Mouse (Mus musculus): Measurements from ENCODE around the gene Ccdc90b.

Gene Ccdc90b

DNA sequence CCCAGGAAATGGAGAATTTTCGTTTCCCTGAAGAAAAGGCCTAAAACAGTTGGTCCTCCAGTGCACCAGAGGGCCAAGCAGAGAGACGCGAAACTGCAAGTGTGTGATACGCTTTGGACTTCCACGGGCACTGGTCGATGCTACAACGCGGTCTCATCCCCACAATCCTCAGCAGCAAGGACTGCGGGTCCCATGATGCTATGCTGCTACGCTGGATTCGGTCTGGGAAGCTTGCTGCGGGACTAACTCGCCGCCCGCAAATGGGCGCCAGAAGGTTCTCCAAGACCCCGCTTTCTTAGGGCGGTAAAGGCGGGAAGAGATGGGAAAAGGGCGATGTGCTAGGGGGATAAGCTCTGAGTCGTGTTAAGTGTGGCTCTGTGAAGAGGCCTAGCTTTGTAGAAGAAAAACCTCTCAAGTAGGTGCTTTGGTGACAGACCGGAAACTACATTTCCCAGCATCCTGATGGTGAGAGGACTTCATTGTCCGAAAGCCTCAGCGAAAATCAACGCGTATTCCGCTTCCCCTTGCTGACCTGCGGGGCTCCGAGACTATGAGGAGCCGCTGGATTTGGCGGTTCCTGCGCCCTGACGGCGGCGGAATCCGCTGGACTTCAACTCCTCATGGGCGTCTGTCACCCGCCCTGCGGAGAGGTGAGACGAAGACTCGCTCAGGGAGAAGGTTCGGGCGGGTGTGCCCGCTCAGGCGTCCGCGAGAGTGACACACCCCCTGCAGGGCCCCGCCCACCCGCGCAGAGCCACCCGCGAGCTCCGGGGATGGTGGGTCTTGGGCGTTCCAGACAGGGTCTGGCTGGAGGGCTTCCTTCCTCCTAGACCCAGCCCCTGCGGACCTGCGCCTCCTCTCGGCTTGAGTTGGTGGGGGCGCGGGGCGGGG is at the start of gene Ccdc90b:
Ccdc90b (plus strand) TSS at position 164 of the 891 bp plus-strand sequence.
- DNase-seq (ENCODE audit: low read depth, low spot score): peak; percentile 95

DNA sequence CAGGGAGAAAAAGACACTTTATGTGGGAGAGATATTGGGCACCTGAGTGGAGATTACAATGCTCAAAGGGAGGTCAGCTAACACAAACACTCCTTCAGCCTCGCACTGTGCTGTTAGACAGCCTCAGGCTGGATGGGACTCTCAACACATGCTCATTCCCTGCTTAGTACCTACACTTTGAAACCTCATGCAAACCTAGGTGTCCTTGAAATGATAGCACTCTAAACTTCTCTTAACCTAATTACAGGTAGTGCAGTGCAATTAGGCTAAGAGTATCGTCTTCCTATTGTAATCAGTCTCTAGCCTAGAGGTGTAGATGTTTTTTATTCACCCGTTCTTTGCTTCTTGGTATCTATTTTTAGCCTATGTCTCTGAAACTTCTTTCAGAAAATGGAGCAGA is 40.6 kb upstream of the Ccdc90b start:
- no peak for DNase-seq (ENCODE audit: low read depth, low spot score)

DNA sequence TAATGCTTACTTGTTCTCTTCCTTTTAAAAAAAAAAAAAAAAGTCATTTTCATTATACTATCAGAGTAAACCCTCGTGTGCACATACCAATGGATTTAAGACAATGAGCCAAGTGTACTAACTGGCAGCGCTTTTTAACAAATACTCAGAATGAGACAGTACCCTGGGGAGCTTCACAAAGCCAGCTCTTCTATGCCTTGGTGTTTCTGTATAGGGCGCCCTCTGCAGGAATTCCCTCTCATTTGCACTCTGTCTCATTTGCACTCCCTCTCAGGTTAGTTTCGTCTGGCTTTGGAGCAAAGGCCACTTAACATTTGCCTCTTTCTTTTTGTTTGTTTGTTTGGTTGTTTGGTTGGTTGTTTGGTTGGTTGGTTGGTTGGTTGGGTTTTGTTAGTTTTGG is 40.1 kb upstream of the Ccdc90b start:
- peak; percentile 48 for DNase-seq (ENCODE audit: low read depth, low spot score)

DNA sequence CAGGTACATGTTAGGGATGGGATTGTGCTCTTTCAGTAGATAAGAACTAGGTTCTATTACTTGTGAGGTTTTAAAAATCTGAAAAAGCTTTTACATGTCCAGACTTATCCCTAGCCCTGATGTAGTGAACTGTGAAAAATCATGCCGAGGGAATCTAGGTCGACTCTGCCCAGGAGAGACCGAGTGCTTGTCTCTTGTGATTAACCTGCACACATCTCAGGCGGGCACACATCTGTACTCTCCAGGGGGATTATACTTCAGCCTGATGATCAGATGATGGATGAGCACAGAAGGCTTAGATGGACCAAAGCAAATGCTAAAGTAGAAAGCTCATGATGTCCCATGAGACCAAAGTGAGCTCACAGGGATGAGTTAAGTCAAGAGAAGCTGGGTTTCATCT is 31.7 kb upstream of the Ccdc90b start:
- no peak for DNase-seq (ENCODE audit: low read depth, low spot score)

DNA sequence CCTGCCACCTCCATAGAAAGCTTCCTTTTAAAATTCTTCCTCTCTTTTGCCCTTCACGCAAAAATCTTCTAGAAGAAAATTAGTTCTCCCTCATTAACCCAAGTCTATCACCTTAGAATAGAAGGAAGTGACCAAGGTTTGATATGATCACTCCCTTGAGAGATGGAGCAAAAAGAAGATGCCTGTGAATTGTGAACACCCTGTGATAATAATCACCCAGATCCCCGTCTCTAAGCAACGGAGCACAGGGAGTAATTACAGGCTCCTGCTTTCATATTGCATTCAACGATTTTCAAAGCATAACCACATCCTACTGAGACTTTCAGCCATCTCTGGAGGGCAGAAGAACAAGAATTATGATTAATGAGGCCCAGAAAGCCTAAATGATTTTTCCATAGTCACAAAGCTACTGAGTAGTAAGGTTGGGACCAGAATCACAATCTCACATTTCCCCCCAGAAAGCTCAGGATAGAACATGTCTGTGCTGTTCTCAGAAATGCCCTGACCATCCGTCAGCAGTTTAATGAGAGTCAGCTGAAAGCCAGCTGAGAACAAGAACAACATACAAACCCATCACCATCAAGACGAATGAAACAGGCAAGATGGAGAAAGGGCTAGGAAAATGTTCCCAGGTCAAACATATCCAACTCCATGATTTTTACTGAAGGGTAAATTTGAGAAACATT is 28.5 kb upstream of the Ccdc90b start:
- DNase-seq (ENCODE audit: low read depth, low spot score): no peak

DNA sequence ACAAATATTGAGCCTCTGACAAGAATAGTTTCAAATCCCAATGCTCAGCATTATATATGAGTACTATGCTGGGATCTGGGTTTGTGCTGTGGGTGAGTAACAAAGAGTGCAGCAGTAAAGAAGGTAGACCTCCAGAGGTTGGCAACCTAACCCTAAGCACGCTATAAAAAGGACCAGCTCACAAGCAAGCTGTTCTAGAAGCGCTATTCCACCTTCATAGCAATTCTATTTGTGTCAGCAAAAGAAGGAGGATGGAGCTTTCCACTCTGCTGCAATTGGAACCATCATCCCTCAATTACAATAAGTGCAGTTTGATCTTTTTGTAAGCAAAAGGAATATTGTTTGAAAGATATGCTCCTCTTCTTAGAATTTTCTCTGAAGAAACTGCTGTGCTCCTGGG is 14.2 kb upstream of the Ccdc90b start:
- no peak for DNase-seq (ENCODE audit: low read depth, low spot score)

DNA sequence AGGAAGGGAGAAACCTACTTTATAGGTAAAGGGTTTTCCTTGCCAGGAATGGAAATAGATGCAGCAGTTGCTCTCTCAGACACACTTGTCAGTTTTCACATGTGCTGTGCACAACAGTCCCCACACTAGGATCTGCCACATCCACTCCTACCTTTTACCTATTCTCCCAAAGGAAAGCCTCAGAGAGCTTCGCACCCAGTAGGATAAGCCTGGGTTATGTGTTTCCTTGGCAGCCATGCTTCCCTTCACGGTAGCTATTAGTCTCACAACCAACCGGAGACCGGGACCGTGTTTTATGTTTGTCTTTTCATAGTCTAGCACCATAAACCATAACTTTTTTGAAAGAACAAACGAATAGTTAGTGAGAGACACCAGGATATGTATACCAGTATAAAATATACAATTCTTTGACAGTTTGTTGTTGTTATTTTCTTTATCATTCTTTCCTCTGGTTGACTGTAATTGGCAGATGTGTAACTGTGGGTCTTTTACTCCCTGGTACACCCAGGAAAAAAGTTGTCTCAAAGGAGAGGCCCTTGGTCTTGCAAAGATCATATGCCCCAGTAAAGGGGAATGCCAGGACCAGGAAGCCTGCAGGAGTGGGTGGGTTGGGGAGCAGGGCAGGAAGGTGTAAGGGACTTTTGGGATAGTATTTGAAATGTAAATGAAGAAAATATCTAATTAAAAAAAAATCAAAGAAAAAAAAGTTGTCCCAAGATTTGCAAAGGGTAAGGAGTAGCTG is 10.5 kb upstream of the Ccdc90b start:
- DNase-seq (ENCODE audit: low read depth, low spot score): no peak

DNA sequence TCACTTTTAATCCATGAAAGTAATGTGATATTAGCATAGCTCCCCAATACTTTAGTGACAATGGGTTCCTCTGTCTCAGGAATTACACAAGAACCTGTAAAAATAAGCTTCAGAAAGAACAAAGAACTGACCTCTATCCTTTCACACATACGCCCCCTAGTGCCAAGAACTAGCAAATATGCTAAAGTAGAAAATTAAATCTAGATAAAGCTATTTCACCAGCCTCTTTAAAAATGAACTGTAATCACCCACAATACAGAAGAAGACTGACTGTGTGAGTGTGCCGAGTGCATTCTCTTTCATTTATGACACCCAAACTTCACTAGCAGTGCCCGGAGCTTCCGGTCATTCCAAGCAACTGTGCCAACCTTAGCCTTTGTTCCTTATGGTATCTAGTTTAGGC is 10.0 kb upstream of the Ccdc90b start:
- peak; percentile 15 for DNase-seq (ENCODE audit: low read depth, low spot score)

DNA sequence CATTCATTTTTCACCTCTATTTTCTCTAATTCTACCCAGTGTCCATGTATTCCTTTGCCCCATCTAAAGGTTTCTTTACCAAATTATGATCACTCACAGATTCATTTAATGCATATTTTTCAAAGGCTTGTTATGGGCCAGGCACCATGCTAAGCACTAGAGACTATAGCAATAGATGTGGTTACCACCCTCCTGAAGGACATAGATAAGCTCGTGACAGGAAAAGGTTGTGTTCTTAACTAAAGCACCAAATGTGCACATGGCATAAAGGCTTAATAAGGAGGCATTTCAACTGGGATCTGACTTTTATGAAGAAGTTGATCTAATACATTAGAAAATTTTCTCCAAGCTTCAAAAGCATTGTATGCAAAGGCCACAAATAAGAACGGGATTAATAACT is 2.2 kb upstream of the Ccdc90b start:
- no peak for DNase-seq (ENCODE audit: low read depth, low spot score)

DNA sequence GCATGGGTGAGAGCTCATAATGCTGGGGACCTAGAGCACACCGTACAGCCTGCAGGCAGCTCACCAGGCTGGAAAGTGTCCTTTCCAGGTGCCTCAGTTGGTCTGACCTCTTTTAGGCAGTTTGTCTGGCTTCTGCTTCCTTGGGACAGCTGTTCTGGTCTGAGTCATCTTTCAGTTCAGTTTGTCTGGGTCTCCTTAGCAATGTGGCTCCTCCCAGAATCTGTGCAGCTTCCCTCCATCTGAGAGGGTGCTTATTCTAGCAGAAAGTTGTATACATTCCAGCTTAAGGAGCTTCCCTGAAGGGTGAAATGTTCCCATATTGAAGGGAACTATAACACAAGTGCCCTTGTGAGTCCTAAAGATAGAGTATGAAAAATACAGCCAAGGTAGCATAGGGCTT is 5.8 kb downstream of the Ccdc90b start:
- no peak for DNase-seq (ENCODE audit: low read depth, low spot score)

DNA sequence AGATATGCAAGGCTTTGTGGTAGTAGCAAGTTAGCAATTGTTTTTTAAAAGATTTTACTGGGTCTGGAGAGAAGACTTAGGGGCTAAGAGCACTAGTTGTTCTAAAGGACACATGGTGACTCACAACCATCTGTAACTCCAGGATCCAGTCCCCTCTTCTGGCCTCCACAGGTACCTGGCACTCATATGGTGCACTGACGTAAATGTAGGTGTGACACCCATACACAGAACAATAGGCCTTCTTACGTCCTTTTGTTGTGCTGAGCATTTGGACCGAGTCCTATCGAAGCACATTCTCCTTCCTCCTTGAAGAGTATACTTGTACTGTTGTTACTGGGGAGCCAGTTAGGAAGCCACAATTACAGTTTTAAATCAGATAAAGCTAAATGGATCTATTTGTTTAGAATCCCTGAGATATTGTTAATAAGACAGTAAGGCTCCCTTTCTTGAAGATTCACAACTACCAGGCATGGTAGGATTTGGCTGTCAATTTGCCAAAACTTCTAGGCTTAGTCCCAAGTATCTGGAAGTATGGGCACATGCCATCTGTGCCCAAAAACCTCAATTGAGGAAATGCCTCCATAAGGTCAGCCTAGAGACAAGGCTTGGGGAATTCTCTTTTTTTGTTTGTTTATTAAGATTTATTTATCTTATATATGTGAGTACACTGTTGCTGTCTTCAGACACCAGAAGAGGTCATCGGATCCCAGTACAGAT is 19.7 kb downstream of the Ccdc90b start:
- DNase-seq (ENCODE audit: low read depth, low spot score): peak; percentile 63

DNA sequence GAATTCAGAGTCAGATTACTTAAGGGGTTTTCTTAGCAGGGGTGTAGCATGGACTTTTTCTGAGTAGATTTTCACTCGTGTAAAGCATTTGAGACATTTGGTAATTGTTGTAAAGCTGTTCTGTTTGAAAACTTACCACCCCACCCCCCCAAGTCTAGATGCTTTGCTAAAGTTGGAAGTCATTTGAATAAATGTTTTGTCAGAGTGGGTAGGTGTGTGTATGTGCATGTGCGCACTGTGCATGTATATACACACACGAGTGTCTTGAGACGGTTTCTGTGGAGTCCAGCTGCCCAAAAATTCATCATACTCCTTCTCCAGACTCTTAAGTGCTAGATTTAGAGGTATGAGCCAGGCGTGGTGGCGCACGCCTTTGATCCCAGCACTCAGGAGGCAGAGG is 22.6 kb downstream of the Ccdc90b start:
- DNase-seq (ENCODE audit: low read depth, low spot score): no peak

DNA sequence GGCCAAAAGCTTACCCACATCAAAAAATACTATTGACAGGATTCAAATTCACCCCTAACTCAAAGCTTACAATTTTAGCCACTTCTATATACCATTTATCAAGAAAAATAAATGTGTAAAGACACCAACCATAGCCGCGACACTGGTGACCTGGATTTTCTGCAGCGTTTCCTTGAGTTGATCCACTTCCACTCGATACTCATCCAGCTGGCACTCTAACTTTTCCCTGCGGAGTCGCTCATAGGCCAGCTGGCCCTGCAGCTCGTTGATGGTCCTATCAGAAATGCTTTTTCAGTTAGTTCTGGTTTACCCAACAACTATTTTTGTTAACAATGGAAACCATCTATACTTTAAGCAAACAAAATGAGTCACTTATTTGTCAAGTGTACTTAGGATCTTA is 29.0 kb downstream of the Ccdc90b start:
- DNase-seq (ENCODE audit: low read depth, low spot score): no peak

DNA sequence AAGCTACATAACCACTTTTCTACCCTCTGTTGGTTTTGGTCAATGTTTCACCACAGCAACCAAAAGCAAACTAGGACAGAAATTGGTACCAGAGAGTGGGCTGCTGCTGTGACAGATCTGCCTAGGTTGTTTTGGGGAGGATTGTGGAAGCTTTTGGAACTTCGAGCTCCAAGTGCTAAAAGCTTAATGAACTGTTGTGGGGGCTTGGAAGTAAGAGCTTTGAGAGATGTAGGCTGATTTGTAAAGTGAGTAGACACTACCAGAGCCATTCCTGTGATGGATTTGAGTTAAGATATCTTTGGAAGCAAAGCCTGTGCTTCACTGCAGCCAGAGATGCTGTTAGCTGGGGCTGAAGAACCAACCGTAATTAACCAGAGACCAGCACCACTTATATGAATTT is 29.9 kb downstream of the Ccdc90b start:
- DNase-seq (ENCODE audit: low read depth, low spot score): no peak

DNA sequence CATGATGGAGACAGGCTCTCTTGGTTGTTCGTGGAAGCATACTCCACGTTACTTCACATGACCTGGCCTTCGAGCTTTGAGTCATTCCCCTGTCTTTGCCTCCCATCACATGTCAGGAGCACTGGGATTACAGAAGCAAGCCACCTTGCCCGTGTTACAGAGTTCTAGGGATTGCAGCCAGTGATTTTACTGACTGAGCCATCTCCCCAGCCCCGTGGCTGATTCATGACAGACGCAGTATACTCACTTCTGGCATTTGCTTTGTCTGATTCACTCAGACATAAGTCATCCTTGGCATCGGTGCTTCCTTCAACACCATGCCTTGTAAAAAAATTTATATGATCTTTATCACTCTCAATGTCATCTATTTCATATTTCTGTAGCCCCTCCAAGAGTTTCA is 44.0 kb downstream of the Ccdc90b start:
- no peak for DNase-seq (ENCODE audit: low read depth, low spot score)

DNA sequence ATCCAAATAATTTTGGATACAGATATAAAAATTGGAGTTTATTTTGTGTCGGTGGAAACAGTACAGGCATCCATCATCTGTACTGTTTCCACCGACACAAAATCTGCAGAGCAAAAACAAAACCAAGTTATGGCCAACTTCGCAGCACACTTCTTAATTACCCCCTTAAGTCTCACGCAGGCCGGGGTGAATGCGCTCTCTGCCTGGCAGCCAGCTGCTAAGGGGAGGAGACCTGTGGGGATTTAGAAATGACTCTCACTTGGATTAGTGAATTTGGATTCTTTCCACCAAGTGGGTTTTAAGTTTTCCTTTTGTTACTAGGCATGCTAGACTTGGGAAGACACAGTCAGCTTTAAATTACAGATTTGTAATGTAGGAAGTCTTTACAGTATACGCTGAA is 49.9 kb downstream of the Ccdc90b start:
- DNase-seq (ENCODE audit: low read depth, low spot score): no peak

DNA sequence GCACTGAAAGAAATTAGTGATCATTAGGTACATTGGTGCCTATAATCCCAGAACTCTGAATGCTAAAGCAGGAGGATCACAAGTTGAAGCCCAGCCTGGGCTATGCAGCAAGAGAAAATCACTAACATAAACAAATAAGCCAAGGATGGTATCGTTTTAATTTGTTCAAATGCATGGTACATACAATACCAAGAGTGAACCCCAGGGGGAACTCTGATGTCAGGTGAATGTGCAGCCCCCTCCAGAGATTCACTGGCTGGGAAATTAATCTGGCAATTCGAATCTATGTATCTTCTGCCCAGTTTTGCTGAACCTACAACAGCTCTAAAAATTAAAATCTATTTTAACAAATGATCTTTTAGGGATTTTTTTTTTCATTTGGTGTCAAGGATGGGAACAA is 63.5 kb downstream of the Ccdc90b start:
- no peak for DNase-seq (ENCODE audit: low read depth, low spot score)

DNA sequence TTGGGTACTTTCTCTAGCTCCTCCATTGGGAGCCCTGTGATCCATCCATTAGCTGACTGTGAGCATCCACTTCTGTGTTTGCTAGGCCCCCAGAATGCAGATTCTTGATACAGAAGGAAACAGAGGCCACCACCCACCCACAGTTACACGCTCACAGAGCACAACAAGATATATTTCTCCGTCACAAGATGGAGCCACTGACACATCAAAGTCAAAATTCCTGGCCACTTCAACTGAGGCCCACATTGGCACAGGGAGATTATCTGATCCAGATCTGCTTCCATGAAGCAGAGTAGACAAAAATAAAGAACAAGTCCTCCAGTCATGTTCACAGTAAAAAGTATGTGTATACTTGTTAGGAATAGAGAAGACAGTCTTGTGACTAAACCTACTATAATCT is 69.2 kb downstream of the Ccdc90b start:
- peak; percentile 38 for DNase-seq (ENCODE audit: low read depth, low spot score)
